Mouse (Mus musculus): Measurements from ENCODE around the gene Tmc7. TPM values are rescaled to one million over a fixed set of nuclear protein-coding genes. Genes with fewer than 3 reads are reported as not detected.

Tmc7 gene
- total RNA-seq, 1 experiment, result 2.9 TPM

DNA sequence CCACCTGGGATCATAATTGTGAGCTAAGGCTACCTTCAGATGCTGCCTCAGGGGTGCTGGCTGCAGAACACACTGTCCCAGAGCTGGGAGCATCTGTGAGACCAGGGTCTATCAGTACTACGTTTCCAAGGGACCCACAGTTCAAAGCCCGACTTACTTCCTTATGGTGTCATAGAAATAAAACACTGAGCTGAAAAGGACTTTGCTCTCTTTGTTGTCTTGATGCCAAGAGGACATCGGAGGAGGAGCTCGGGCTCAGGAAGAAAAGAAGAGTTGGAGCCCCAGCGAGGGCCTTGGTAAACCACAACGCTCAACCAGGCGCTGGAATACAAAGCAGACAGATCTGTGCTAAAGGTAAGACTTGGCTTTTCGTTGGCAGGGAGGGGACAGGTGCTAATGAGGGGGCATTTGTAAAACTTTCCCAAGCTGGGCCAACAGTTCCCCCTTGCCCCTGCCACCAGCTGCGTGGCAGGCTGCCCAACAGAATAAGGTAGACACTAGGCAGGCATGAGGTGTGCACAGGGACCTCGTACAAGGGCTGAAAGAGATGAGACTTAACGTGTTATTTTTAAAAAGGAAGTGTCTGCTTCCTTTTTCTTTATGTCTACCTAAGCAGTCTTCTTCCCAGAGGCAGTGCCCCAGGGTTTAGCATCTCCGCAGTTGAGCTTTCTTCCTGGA, 15.6 kb upstream of the Tmc7 start:
- Histone ChIP-seq H3K4me1 (ENCODE audit: control insufficient read depth in 2 of 2, insufficient read depth in 2 of 2, low read length in 2 of 2, poor library complexity in 1 of 2) (peaks cover 0 to 11% of the 10 kb centered on the region in 2 experiments; a peak in 2 of 4 replicates), H3K36me3 (ENCODE audit: control insufficient read depth, insufficient read depth, low read length, poor library complexity, severe bottlenecking) (no peaks in the 10 kb centered on the region; the same call in 1 of the 2 replicates), H3K9ac (ENCODE audit: insufficient read depth, low read depth, low read length, poor library complexity, severe bottlenecking) (no peak overlapping the region), H3K27ac (ENCODE audit: insufficient read depth, low read depth, low read length, poor library complexity, severe bottlenecking) (no peak overlapping the region), H3K9me3 (ENCODE audit: control insufficient read depth, insufficient read depth, low read depth, low read length) (no peaks in the 10 kb centered on the region), H3K4me3 (ENCODE audit: insufficient read depth in 1 of 2, low read depth in 1 of 2, low read length in 2 of 2, poor library complexity in 1 of 2, severe bottlenecking in 1 of 2) (no peak overlapping the region)
- no peak for TF ChIP-seq CHD2 (IDR thresholded peaks at IDR 0.05; ENCODE audit: low read depth, low read length)
- TF ChIP-seq MAFK (IDR thresholded peaks at IDR 0.05; ENCODE audit: insufficient read depth, low read depth, low read length), result no peak
- TF ChIP-seq HCFC1 (IDR thresholded peaks at IDR 0.05; ENCODE audit: borderline replicate concordance, insufficient read depth, low read length), result no peak
- no peak for TF ChIP-seq ZNF384 (IDR thresholded peaks at IDR 0.05; ENCODE audit: low read depth, low read length)
- no peak for TF ChIP-seq ZC3H11A (IDR thresholded peaks at IDR 0.05; ENCODE audit: borderline replicate concordance, low read depth, low read length)
- no peak for DNase-seq (ENCODE audit: low read depth, low spot score)
- in situ Hi-C loops (cut with MboI; ENCODE audit: low sequenced_read_pairs in 2 of 2, unreplicated experiment in 2 of 2), result loop anchor here (10.0 to 25.0 kb wide), 2 partner anchors 95 to 288 kb away; no protein-coding TSS in a partner anchor

GRCm38 (mm10) chr7:118597201-118597600, 12.7 kb upstream of the Tmc7 start, which contains the start of gene Tmc5:
TSS of gene Tmc5 (plus strand) at chr7:118597297.
- Histone ChIP-seq H3K9ac (ENCODE audit: insufficient read depth, low read depth, low read length, poor library complexity, severe bottlenecking) (peak within 1 kb of the TSS; percentile 55; the same call in 1 of the 2 replicates), H3K9me3 (ENCODE audit: control insufficient read depth, insufficient read depth, low read depth, low read length) (no peaks in the 10 kb centered on the region), H3K27ac (ENCODE audit: insufficient read depth, low read depth, low read length, poor library complexity, severe bottlenecking) (no peak within 1 kb of the TSS), H3K4me3 (ENCODE audit: insufficient read depth in 1 of 2, low read depth in 1 of 2, low read length in 2 of 2, poor library complexity in 1 of 2, severe bottlenecking in 1 of 2) (peak within 1 kb of the TSS; percentile 63 to 69), H3K4me1 (ENCODE audit: control insufficient read depth in 2 of 2, insufficient read depth in 2 of 2, low read length in 2 of 2, poor library complexity in 1 of 2) (peaks cover 13 to 20% of the 10 kb centered on the region in 2 experiments), H3K36me3 (ENCODE audit: control insufficient read depth, insufficient read depth, low read length, poor library complexity, severe bottlenecking) (no peaks in the 10 kb centered on the region; the same call in 1 of the 2 replicates)
- in situ Hi-C loops (cut with MboI; ENCODE audit: low sequenced_read_pairs in 2 of 2, unreplicated experiment in 2 of 2), result loop anchor here (10.0 to 25.0 kb wide), 2 partner anchors 98 to 285 kb away; no protein-coding TSS in a partner anchor
- no peak for TF ChIP-seq ZC3H11A (IDR thresholded peaks at IDR 0.05; ENCODE audit: borderline replicate concordance, low read depth, low read length)
- TF ChIP-seq HCFC1 (IDR thresholded peaks at IDR 0.05; ENCODE audit: borderline replicate concordance, insufficient read depth, low read length), result no peak
- no peak for TF ChIP-seq MAFK (IDR thresholded peaks at IDR 0.05; ENCODE audit: insufficient read depth, low read depth, low read length)
- no peak for TF ChIP-seq ZNF384 (IDR thresholded peaks at IDR 0.05; ENCODE audit: low read depth, low read length)
- peak; percentile 47 for DNase-seq (ENCODE audit: low read depth, low spot score)

- H3K9ac ChIP-seq (ENCODE audit: insufficient read depth, low read depth, low read length, poor library complexity, severe bottlenecking), result no peak overlapping the region
- in situ Hi-C loops (cut with MboI; ENCODE audit: low sequenced_read_pairs in 2 of 2, unreplicated experiment in 2 of 2), result loop anchor here (10.0 to 25.0 kb wide), 2 partner anchors 99 to 284 kb away; no protein-coding TSS in a partner anchor
- no peak overlapping the region for H3K27ac ChIP-seq (ENCODE audit: insufficient read depth, low read depth, low read length, poor library complexity, severe bottlenecking)
- no peak overlapping the region for H3K4me3 ChIP-seq (ENCODE audit: insufficient read depth in 1 of 2, low read depth in 1 of 2, low read length in 2 of 2, poor library complexity in 1 of 2, severe bottlenecking in 1 of 2)
- TF ChIP-seq ZC3H11A (IDR thresholded peaks at IDR 0.05; ENCODE audit: borderline replicate concordance, low read depth, low read length), result no peak
- no peak for TF ChIP-seq ZNF384 (IDR thresholded peaks at IDR 0.05; ENCODE audit: low read depth, low read length)
- no peak for TF ChIP-seq CHD2 (IDR thresholded peaks at IDR 0.05; ENCODE audit: low read depth, low read length)
- H3K4me1 ChIP-seq (ENCODE audit: control insufficient read depth in 2 of 2, insufficient read depth in 2 of 2, low read length in 2 of 2, poor library complexity in 1 of 2), result peaks cover 19 to 26% of the 10 kb centered on the region in 2 experiments
- no peaks in the 10 kb centered on the region for H3K9me3 ChIP-seq (ENCODE audit: control insufficient read depth, insufficient read depth, low read depth, low read length)
- no peak for DNase-seq (ENCODE audit: low read depth, low spot score)
- no peaks in the 10 kb centered on the region; the same call in 1 of the 2 replicates for H3K36me3 ChIP-seq (ENCODE audit: control insufficient read depth, insufficient read depth, low read length, poor library complexity, severe bottlenecking)
Observed at GRCm38 (mm10) chr7:118596271-118596670, 11.7 kb upstream of the Tmc7 start.

DNA sequence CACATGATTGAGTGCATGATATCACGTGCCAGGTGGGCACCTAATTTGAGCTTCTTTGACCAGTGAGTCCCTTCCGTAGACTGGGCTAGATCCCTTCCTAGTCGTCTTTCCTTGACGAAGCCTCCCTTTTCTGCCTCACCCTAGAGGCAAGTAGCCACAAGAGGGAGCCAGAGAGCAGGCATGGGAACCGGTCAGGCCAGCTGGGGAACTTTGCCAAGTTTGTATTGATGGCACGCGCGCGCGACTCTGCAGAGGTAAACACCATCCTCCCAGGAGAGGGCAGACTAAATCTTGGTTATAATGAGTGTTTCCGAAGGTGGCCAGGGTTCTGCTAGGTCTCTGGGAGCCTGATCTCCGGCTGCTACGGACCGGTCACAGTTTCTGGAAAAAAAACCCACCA, 10.7 kb upstream of the Tmc7 start:
- Histone ChIP-seq H3K27ac (ENCODE audit: insufficient read depth, low read depth, low read length, poor library complexity, severe bottlenecking) (no peak overlapping the region), H3K9ac (ENCODE audit: insufficient read depth, low read depth, low read length, poor library complexity, severe bottlenecking) (no peak overlapping the region), H3K4me1 (ENCODE audit: control insufficient read depth in 2 of 2, insufficient read depth in 2 of 2, low read length in 2 of 2, poor library complexity in 1 of 2) (peaks cover 19 to 26% of the 10 kb centered on the region in 2 experiments), H3K9me3 (ENCODE audit: control insufficient read depth, insufficient read depth, low read depth, low read length) (no peaks in the 10 kb centered on the region), H3K36me3 (ENCODE audit: control insufficient read depth, insufficient read depth, low read length, poor library complexity, severe bottlenecking) (no peaks in the 10 kb centered on the region; the same call in 1 of the 2 replicates), H3K4me3 (ENCODE audit: insufficient read depth in 1 of 2, low read depth in 1 of 2, low read length in 2 of 2, poor library complexity in 1 of 2, severe bottlenecking in 1 of 2) (peak overlapping the region in 1 of 2 experiments; percentile 45; a peak in 2 of 4 replicates)
- peak; percentile 93 for DNase-seq (ENCODE audit: low read depth, low spot score)
- in situ Hi-C loops (cut with MboI; ENCODE audit: low sequenced_read_pairs in 2 of 2, unreplicated experiment in 2 of 2), result loop anchor here (10.0 to 25.0 kb wide), 2 partner anchors 100 to 283 kb away; no protein-coding TSS in a partner anchor
- TF ChIP-seq CHD2 (IDR thresholded peaks at IDR 0.05; ENCODE audit: low read depth, low read length), result no peak
- peak; percentile 87 for TF ChIP-seq ZC3H11A (IDR thresholded peaks at IDR 0.05; ENCODE audit: borderline replicate concordance, low read depth, low read length)
- peak; percentile 57; the same call in 1 of the 2 replicates for TF ChIP-seq HCFC1 (IDR thresholded peaks at IDR 0.05; ENCODE audit: borderline replicate concordance, insufficient read depth, low read length)
- 0 out of 2 replicates have a peak, but pooled peaks have one; percentile 27 for TF ChIP-seq MAFK (IDR thresholded peaks at IDR 0.05; ENCODE audit: insufficient read depth, low read depth, low read length)
